Mouse (Mus musculus) forebrain, embryonic 11.5 days (tissue): ENCODE data around the gene Sipa1l3. TPM values are rescaled to one million over a fixed set of nuclear protein-coding genes. Genes with fewer than 3 reads are reported as not detected.

Source experiments
- ATAC-seq: fragments of 200-750 bp; cut with Nextera tagmentation; replicated peaks from 2 replicates; pipeline ENCODE4 v1.8.0; 2017; ENCODE audit warnings: moderate TSS enrichment; ENCODE audit not compliant: low FRiP score
- DNase-seq: peaks from one replicate; pipeline ENCODE4 v3.0.0-alpha.2; 2017; ENCODE audit warnings: low spot score
- H3K27ac ChIP-seq: fragments of 300-500 bp; sonication (generic); 2 replicates; pipeline ENCODE4 v1.5.1; 2014; ENCODE audit warnings: low read depth, low read length
- H3K27me3 ChIP-seq: fragments of 300-500 bp; sonication (generic); 2 replicates; pipeline ENCODE4 v1.6.1; 2014; ENCODE audit warnings: mild to moderate bottlenecking, low read length, mixed read lengths; ENCODE audit not compliant: control insufficient read depth, insufficient read depth
- H3K36me3 ChIP-seq: fragments of 300-500 bp; sonication (generic); 2 replicates; pipeline ENCODE4 v1.6.1; 2014; ENCODE audit warnings: mild to moderate bottlenecking, low read length, moderate library complexity, mixed read lengths; ENCODE audit not compliant: control insufficient read depth, insufficient read depth
- H3K4me1 ChIP-seq: fragments of 300-500 bp; sonication (generic); replicated peaks from 2 replicates; pipeline ENCODE4 v1.6.1; 2014; ENCODE audit warnings: low read length, mixed read lengths; ENCODE audit not compliant: control insufficient read depth, insufficient read depth
- H3K4me2 ChIP-seq: fragments of 300-500 bp; sonication (generic); 2 replicates; pipeline ENCODE4 v1.6.1; 2014; ENCODE audit warnings: low read depth, mild to moderate bottlenecking, low read length, moderate library complexity, mixed read lengths; ENCODE audit not compliant: severe bottlenecking
- H3K4me3 ChIP-seq: fragments of 300-500 bp; sonication (generic); 2 replicates; pipeline ENCODE4 v1.5.1; 2014; ENCODE audit warnings: low read depth, low read length
- H3K9ac ChIP-seq: fragments of 300-500 bp; sonication (generic); 2 replicates; pipeline ENCODE4 v1.6.1; 2014; ENCODE audit warnings: low read length
- H3K9me3 ChIP-seq: fragments of 300-500 bp; sonication (generic); 2 replicates; pipeline ENCODE4 v1.6.1; 2016; ENCODE audit warnings: low read length, mixed read lengths; ENCODE audit not compliant: control insufficient read depth
- WGBS: fragments of 180-500 bp; shearing (Covaris S2); extraction: QIAGEN DNeasy Blood & Tissue Kit; methylation state at CpG from one replicate; pipeline ENCODE4 v1.1.7; 2014; 5-methylcytosine and 5-hydroxymethylcytosine counted together
- polyA plus RNA-seq: library from polyadenylated mRNA; unstranded; fragments of >200 nt; fragmentation: Nextera tagmentation; extraction: Ambion mirVana; gene quantifications from 2 replicates; pipeline ENCODE4 v1.2.1, GENCODE M21; 2014

Sipa1l3 gene
- polyA plus RNA-seq, 1 experiment from 2014 or later = 15.9 TPM

DNA sequence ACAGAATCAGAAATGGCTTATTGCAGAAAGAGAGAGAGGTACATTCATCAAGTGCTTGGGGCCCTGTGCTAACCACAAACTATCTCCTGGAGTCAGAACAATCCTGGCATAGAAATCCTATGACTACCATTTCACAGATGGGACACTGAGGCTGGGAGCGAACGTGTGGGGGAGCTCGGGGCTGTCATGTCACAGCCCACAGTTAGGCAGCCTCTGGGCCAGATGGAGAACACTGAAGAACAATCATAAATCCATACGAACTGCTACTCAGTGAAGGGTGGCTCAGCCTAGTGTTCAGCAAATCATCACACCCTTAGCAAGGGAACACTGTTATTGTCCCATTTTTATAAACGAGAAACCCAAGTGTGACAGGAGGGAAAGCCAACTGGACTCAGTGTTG is 1.3 kb downstream of the Sipa1l3 start:
- Histone ChIP-seq H3K27ac (no peak overlapping the region), H3K4me3 (0 out of 2 replicates have a peak overlapping the region, but pooled peaks have one; percentile 0), H3K27me3 (no peaks in the 10 kb centered on the region), H3K9me3 (no peaks in the 10 kb centered on the region), H3K4me1 (no peaks in the 10 kb centered on the region; the same call in 1 of the 2 replicates), H3K36me3 (no peaks in the 10 kb centered on the region), H3K4me2 (peak overlapping the region; percentile 90), H3K9ac (no peak overlapping the region; the same call in 1 of the 2 replicates)
- WGBS = 64% methylated on average over 5 of the region's 5 CpGs
- peak; percentile 41 for DNase-seq
- ATAC-seq = no peak

DNA sequence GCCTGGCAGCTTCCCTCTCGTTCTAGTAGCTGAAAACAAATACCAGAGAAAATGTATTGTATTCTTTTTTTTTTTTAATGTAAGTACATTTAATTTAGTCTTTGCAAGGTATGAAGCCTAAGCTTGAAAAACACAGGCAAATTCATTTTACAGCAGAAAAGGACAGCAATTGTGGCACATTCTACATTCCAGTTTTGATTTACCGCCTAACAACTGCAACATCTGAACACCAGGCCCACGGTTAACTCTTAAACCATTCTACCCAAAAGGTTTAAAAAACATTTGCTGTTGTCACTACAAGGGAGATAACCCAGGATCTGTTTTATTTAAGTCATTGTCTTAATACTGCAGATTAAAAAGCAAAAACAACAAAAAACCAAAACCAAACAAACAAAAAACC is 2.8 kb downstream of the Sipa1l3 start:
- no peak for ATAC-seq
- no peak overlapping the region for H3K4me2 ChIP-seq
- no peaks in the 10 kb centered on the region; the same call in 1 of the 2 replicates for H3K4me1 ChIP-seq
- no peaks in the 10 kb centered on the region for H3K27me3 ChIP-seq
- H3K27ac ChIP-seq = no peak overlapping the region
- no peaks in the 10 kb centered on the region for H3K9me3 ChIP-seq
- H3K4me3 ChIP-seq = no peak overlapping the region
- H3K36me3 ChIP-seq = no peaks in the 10 kb centered on the region
- no peak for DNase-seq
- H3K9ac ChIP-seq = no peak overlapping the region
- WGBS = 94% methylated on average over 3 of the region's 3 CpGs

DNA sequence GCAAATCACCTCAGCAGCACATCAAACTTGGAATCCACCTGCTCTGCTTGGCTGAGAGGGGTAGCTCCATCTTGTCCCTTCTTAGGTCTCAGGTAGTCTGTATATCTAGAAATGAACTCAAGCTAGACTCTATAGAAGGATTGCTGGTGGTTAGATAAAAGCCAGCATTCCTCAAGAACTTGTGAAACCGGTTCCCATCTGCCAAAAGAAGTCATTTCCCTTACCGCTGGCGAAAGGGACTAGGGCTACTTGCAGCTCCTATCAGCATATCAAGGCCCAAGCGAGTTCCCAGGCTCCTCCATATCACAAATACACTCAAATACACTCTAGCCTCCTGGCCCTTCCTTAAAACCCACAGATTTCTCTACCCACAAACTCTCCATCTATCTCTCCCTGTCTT is 5.7 kb downstream of the Sipa1l3 start:
- no peak for ATAC-seq

DNA sequence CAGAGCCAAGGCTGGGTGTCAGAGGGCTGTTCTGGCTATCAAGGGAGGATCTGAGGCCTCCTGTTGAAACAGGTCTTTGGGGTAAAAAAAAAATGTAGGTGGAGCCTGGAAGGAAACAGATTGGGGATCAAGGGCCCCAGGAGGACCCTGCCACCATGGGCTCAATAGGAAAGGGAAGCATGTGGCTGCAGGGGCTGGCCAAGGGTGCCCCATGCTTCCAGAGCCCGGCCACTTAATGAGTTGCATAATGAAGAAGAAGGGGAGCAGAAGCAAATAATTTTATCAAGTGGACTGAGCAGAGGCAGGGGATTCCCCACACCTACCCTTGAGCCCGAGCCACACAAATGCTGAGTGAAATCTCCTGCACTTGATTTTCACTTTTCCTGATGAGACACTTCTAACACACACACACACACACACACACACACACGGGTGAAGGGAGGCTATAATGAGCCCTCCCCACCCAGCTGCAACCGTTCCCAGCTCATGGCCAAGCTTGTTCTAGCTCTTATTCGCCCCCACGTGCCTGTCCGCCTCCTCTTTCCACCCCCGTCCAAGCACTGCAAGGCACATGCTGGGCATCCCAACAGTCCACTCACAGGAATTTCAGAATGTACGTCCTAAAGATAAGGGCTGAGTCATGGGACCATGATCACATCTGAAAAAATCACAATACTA is 6.7 kb downstream of the Sipa1l3 start:
- no peaks in the 10 kb centered on the region for H3K9me3 ChIP-seq
- no peaks in the 10 kb centered on the region for H3K27me3 ChIP-seq
- 64% methylated on average over 9 of the region's 9 CpGs for WGBS
- no peak overlapping the region for H3K4me2 ChIP-seq
- H3K4me3 ChIP-seq = no peak overlapping the region
- H3K36me3 ChIP-seq = no peaks in the 10 kb centered on the region
- 0 out of 2 replicates have a peak overlapping the region, but pooled peaks have one; percentile 9 for H3K9ac ChIP-seq
- H3K27ac ChIP-seq = no peak overlapping the region
- ATAC-seq = no peak
- no peak for DNase-seq
- H3K4me1 ChIP-seq = no peaks in the 10 kb centered on the region; the same call in 1 of the 2 replicates

More for the DNA sequence above, 5.7 kb downstream of the Sipa1l3 start:
- H3K9me3 ChIP-seq = no peaks in the 10 kb centered on the region
- no peak overlapping the region for H3K27ac ChIP-seq
- 63% methylated on average over 4 of the region's 4 CpGs for WGBS
- no peak overlapping the region for H3K9ac ChIP-seq
- H3K36me3 ChIP-seq = no peaks in the 10 kb centered on the region
- H3K27me3 ChIP-seq = no peaks in the 10 kb centered on the region
- H3K4me2 ChIP-seq = no peak overlapping the region
- no peak overlapping the region for H3K4me3 ChIP-seq
- DNase-seq = no peak
- H3K4me1 ChIP-seq = no peaks in the 10 kb centered on the region; the same call in 1 of the 2 replicates

DNA sequence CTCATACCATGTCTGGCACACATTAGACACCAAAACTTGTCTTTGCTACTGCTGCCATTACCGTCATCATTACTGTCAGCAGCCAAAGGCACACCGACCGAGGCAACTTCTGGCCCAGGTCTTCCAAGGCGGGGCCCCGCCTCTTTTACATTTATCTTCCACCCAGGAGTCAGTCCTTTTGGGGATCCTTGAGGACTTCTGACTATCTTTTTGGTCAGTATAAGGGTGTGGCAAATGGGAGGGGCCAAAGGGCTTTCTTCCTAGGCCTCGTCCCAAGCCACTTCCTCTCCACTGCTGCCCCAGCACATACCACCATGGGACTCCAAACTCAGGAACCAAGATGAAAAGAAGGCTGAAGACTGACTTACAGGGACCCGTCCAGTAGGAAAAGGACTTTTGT is 9.9 kb downstream of the Sipa1l3 start:
- no peak for ATAC-seq
- no peak overlapping the region for H3K27ac ChIP-seq
- no peak overlapping the region for H3K4me2 ChIP-seq
- no peaks in the 10 kb centered on the region for H3K9me3 ChIP-seq
- H3K9ac ChIP-seq = no peak overlapping the region
- WGBS = 86% methylated on average over 7 of the region's 7 CpGs
- no peak overlapping the region for H3K4me3 ChIP-seq
- no peaks in the 10 kb centered on the region for H3K27me3 ChIP-seq
- peaks cover 6% of the 10 kb centered on the region for H3K4me1 ChIP-seq
- DNase-seq = no peak
- no peaks in the 10 kb centered on the region for H3K36me3 ChIP-seq

DNA sequence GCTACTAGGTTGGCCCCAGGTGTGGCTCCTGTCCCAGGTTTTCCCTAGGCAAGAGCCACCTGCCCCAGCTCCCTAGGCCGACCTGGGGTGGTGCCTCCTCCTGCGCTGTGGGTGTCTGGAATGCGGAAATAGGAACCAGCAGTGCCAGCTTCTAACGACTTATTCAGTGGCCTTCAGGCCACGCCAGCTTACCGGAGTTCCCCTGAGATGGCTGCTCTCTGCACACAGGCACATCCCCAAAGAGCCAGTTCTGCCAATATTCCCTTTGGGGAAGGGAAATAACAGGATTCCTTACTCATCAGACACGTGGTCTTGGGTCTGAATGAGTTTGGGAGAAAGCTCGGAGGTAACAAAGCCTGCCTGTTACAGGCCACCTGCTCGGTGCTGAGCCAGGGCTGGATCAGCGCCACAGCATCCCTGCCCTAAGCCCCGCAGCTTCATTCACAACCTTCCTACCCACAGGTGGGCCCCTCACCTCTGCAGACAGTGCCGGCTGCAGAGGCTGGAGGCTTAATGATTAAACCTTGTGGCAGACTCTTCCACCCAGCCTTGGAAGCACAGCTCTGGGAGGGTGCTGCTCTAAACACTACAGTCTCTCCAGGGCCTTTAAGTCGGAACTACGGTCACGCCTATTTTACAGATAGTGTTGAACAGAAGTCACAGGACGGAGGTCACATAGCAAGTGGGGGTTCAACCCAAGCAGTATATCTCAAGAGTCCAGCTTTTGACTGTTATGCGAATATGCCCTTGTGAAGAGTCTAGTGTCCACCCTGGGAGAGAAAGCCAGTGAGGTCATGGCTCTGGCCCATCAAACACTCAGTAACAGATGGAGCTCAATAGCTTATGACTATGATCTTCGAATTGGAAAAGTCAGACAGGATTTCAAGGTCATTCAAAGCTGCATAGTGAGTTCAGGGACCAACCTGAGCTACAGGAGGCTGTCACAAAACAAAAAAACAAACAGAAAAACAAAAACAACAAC is 12.8 kb downstream of the Sipa1l3 start:
- H3K9me3 ChIP-seq = no peaks in the 10 kb centered on the region

DNA sequence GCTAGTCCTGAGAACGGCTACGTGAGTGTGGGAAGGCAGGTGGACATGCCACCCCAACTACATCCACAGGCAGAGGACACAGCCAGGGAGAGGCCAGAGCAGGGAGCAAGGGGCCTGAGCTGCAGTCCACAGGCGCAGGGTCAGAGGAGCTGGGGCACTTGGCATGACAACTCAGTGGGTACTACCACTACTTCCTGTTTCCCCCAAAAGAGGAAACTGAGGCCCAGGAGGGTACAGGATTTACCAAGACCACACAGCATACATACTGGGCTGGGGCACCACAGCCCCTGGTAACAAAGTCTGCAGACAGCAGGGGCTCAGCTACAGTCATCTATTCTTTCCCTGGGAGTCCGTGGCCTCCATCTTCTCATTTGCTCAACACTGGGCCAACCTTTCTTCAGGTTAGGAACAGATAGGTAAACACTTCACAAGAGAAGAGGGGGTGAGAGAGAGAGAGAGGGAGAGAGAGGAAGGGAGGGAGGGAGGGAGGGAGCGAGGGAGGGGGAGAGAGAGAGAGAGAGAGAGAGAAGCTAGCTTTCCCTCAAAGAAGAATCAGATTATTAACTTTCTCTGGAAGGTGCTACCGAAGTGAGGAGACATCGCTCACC is 13.7 kb downstream of the Sipa1l3 start:
- Histone ChIP-seq H3K9me3 (no peaks in the 10 kb centered on the region), H3K4me2 (no peak overlapping the region), H3K9ac (no peak overlapping the region; the same call in 1 of the 2 replicates), H3K4me3 (no peak overlapping the region), H3K27ac (no peak overlapping the region), H3K4me1 (peaks cover 6% of the 10 kb centered on the region), H3K27me3 (no peaks in the 10 kb centered on the region), H3K36me3 (no peaks in the 10 kb centered on the region)
- DNase-seq (no peak), ATAC-seq (no peak)
- WGBS = 68% methylated on average over 7 of the region's 7 CpGs

More for the DNA sequence above, 12.8 kb downstream of the Sipa1l3 start:
- peak overlapping the region; percentile 3 for H3K9ac ChIP-seq
- no peaks in the 10 kb centered on the region for H3K36me3 ChIP-seq
- H3K27ac ChIP-seq = peak overlapping the region; percentile 12; the same call in 1 of the 2 replicates
- no peak overlapping the region for H3K4me3 ChIP-seq
- 29% methylated on average over 18 of the region's 18 CpGs for WGBS
- peaks cover 6% of the 10 kb centered on the region for H3K4me1 ChIP-seq
- no peaks in the 10 kb centered on the region for H3K27me3 ChIP-seq
- H3K4me2 ChIP-seq = no peak overlapping the region
- no peak; the same call in 1 of the 2 replicates for ATAC-seq
- no peak for DNase-seq

DNA sequence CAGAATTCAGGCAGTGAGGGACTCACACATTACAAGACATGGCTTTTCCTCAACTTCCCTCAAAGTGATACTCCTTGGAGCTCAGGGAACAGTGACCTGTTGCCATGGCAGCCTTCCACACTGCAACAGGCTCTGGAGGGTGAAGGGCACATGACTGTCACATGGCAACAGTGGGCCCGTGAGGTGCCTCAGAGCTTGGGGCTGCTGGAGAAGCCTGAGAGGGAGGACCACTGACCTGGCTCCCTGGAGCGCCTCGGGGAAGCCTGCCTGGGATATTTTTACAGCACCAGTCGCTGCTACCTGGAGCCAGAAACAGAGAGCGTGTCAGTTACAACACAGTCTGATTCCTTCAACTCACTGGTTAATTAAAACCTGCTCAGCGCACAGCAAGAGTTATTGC is 14.8 kb downstream of the Sipa1l3 start:
- H3K4me1 ChIP-seq = peaks cover 6% of the 10 kb centered on the region
- no peak overlapping the region for H3K4me2 ChIP-seq
- no peak overlapping the region for H3K27ac ChIP-seq
- WGBS = 70% methylated on average over 6 of the region's 6 CpGs
- no peak overlapping the region for H3K4me3 ChIP-seq
- H3K36me3 ChIP-seq = no peaks in the 10 kb centered on the region
- no peak for DNase-seq
- no peaks in the 10 kb centered on the region for H3K9me3 ChIP-seq
- no peak for ATAC-seq
- H3K9ac ChIP-seq = no peak overlapping the region
- no peaks in the 10 kb centered on the region for H3K27me3 ChIP-seq
